Comparison of ENCODE assay signal across 8 mouse cellular contexts in the genomic region with DNA sequence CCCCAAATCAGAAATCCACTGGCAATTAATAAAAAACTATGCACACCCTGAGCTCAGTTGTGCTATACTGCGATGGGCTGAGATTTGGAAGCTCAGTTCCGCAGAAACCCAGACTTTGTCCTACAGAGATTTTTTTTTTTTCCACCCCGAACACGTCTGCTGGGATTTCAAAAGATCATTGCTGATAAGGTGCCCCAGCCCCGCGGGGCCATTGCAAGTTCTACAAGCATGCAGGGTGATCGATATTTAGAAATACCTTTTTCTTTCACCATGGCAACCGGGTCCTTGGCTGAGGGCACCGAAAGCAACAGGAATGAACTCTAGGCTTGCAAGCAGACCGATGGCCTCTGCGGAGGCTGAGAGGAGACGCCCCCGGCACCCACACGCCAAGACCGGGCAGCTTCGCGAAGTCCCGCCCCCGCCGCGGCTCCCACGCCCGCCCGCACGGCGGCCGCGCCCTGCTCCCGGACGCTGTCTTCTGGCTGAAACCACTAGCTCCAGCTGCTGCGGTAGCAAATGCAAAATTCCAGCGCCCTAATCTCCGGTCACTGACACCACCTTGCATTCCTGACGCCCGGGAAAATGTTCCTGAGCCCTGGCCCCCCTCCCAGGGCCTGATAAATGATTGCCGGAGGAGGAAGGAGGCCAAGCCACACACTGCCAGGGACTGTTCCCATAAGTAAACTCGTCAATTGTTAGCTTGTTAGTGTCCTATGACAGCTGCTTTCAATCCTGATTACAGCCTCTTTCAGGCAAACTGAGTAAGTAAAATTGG.
DNase-seq lines count a peak whose midpoint lies in the region; ATAC-seq lines count a peak whose summit lies in the region.

No protein-coding gene starts in this region.

- intact Hi-C loops in gastrocnemius, postnatal 14 days (cut with DNase I; ENCODE audit: low total_unique reads): no loop called here

- 3% methylated on average over 37 of the region's 37 CpGs for whole genome bisulfite sequencing in limb, embryonic 11.5 days
- WGBS in midbrain, embryonic 13.5 days: 2% methylated on average over 37 of the region's 37 CpGs

- H3K27me3 ChIP-seq in erythroblast, embryonic 14.5 days (ENCODE audit: control insufficient read depth): peaks cover 27% of the 10 kb centered on the region
- H3K27me3 ChIP-seq in limb, embryonic 11.5 days (ENCODE audit: control insufficient read depth, insufficient read depth, low read length): peaks cover 12% of the 10 kb centered on the region
- peaks cover 21% of the 10 kb centered on the region for H3K27me3 ChIP-seq in midbrain, embryonic 13.5 days
- no peaks in the 10 kb centered on the region; the same call in 1 of the 2 replicates for H3K27me3 ChIP-seq in splenic B cell, adult 2 months (ENCODE audit: control insufficient read depth, insufficient read depth, low read length, poor library complexity, severe bottlenecking)

- no peaks in the 10 kb centered on the region for H3K9me3 ChIP-seq in erythroblast, embryonic 14.5 days (ENCODE audit: control insufficient read depth, low read length)
- H3K9me3 ChIP-seq in limb, embryonic 11.5 days (ENCODE audit: control insufficient read depth, low read length): no peaks in the 10 kb centered on the region
- H3K9me3 ChIP-seq in midbrain, embryonic 13.5 days: no peaks in the 10 kb centered on the region

- no peak for ATAC-seq in erythroblast, adult 5-6 weeks (replicated peaks; ENCODE audit: low FRiP score, poor library complexity, severe bottlenecking)
- ATAC-seq in limb, embryonic 11.5 days (ENCODE audit: insufficient number of reproducible peaks, low FRiP score, low TSS enrichment, low read depth): no peak
- peak; percentile 62 for ATAC-seq in midbrain, embryonic 13.5 days

- no peak overlapping the region for H3K27ac ChIP-seq in limb, embryonic 11.5 days (replicated peaks; ENCODE audit: low read depth, low read length)
- H3K27ac ChIP-seq in midbrain, embryonic 13.5 days: peak overlapping the region; percentile 5; the same call in 1 of the 2 replicates

- peak; percentile 84 to 86 for DNase-seq in cerebellum, postnatal 25 days
- DNase-seq in gastrocnemius, postnatal 14 days: peak; percentile 77
- peak; percentile 30 for DNase-seq in induced T-regulatory cell, adult 2 months (ENCODE audit: low read depth)
- DNase-seq in limb, embryonic 11.5 days (ENCODE audit: low spot score): peak; percentile 67
- peak; percentile 29 for DNase-seq in splenic B cell, adult 2 months (ENCODE audit: low read depth, low spot score)

- no peak overlapping the region for H3K9ac ChIP-seq in limb, embryonic 11.5 days (ENCODE audit: low read length)
- peak overlapping the region; percentile 66 for H3K9ac ChIP-seq in midbrain, embryonic 13.5 days (replicated peaks)

- H3K36me3 ChIP-seq in erythroblast, embryonic 14.5 days (ENCODE audit: control insufficient read depth): no peaks in the 10 kb centered on the region
- no peaks in the 10 kb centered on the region for H3K36me3 ChIP-seq in limb, embryonic 11.5 days (ENCODE audit: control insufficient read depth, insufficient read depth, low read length)
- no peaks in the 10 kb centered on the region for H3K36me3 ChIP-seq in midbrain, embryonic 13.5 days
- no peaks in the 10 kb centered on the region for H3K36me3 ChIP-seq in splenic B cell, adult 2 months (ENCODE audit: control insufficient read depth, insufficient read depth, low read length, poor library complexity, severe bottlenecking)

- H3K4me1 ChIP-seq in erythroblast, embryonic 14.5 days (ENCODE audit: control insufficient read depth): no peaks in the 10 kb centered on the region
- H3K4me1 ChIP-seq in limb, embryonic 11.5 days (ENCODE audit: control insufficient read depth, insufficient read depth, low read length): peaks cover 17% of the 10 kb centered on the region
- H3K4me1 ChIP-seq in midbrain, embryonic 13.5 days (replicated peaks): peaks cover 37% of the 10 kb centered on the region

- peak overlapping the region; percentile 29 for H3K4me3 ChIP-seq in erythroblast, embryonic 14.5 days (replicated peaks)
- H3K4me3 ChIP-seq in limb, embryonic 11.5 days (ENCODE audit: low read depth, low read length): peak overlapping the region; percentile 36
- peak overlapping the region; percentile 47 for H3K4me3 ChIP-seq in midbrain, embryonic 13.5 days (replicated peaks)

- H3K4me2 ChIP-seq in limb, embryonic 11.5 days (ENCODE audit: low read depth, severe bottlenecking): peak overlapping the region; percentile 83
- peak overlapping the region; percentile 78 for H3K4me2 ChIP-seq in midbrain, embryonic 13.5 days (replicated peaks)

Comparison
In these comparisons a context has a peak if more than half of its experiments do, and no peak if none do; other contexts are left out.
1. DNase-seq: peak in every context shown above with its lines; median percentile 85 in cerebellum, postnatal 25 days; 77 in gastrocnemius, postnatal 14 days; 67 in limb, embryonic 11.5 days; 30 in induced T-regulatory cell, adult 2 months; 29 in splenic B cell, adult 2 months.